Mouse (Mus musculus): ENCODE results near the gene Dlx6. TPM values are rescaled to one million over a fixed set of nuclear protein-coding genes. Genes with fewer than 3 reads are reported as not detected.

Gene Dlx6
- total RNA-seq, 4 experiments from 2014 or later = 0.67 TPM; not detected in 3

DNA sequence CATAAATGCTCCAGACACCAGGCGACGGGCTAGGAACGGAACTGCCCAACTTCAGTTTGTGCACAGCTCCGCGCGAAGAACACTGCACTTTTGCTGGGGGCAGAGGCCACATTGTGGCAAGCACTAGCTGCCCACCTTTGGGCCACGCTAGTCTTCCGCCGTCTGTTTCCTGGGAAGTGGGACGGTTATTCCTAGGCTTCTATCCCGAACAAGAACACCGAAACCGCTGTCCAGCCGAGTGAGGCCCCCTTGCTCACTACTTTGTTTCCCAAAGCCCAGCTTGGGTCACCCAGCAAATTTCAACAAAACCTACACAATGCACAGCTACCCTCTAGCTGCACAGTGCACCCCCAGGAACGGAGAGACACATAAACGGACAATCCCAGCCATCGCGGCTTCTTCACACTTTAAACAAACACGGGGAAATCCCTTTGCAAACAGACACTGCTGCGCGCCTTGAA is 3.2 kb upstream of the Dlx6 start:
- no peak for DNase-seq

DNA sequence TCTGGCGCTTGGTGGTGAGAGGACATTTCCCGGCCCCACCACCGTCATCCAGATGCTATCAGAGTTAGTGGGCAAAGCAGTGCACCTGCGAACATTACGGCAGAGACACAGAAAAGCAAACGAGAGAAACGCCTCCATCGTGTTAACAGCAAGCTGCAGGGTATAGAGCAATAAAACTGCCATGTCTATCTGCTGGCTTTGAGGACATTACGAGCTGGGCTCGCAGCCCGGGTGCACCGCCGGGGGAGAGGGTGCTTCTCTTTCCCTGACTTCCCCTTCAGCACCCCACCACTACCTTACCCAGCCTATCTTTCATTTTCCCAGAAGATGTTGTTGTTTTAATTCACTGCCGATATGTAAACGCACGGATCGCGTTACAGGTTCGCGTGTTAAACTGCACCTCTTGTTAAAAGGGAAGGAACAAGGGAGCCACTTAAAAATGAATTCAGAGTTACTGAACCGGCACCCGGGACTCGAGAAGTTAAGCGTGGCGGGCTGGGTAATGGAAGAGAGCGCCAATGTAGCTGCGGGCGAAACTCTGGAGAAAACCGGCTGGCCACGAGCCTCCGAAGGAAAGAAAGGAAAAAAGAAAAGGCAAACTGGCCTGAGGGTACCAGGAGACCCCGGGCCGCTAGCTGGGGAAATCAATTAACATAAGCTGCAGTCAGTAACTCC is 2.6 kb upstream of the Dlx6 start:
- no peak for DNase-seq

DNA sequence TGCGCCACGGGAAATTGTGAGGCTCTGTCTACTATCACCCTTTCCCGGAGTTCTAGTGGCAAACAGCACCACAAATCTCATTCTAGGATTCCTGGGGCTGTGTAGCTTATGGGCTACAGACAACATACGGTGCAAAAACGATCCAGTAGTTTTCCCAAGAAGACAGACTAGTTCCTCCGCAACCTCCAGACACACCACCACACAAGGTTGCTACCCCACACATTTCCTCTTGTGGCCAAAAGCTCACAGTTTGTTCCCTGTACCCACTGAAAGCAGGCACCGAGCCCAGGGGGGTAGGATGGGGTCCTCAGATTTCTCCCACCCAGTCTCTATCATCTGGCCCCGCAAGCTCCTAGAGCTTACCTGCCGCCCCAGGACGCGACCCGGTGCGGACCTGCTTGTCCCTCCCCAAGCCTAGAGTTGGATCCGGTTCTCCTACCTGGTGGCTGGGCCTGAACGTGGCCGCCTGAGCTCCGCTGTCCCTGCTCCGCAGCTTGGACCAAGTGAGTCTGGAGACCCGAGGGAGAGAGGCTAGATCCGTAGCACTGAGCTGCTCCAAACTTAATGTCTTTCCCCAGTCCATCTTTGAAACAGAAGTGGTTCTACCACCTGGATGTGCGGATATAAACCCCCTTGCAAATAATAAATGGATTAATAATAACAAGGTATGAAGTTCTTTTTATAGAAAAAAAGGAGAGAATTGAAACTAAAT is 1.9 kb upstream of the Dlx6 start:
- DNase-seq = no peak

DNA sequence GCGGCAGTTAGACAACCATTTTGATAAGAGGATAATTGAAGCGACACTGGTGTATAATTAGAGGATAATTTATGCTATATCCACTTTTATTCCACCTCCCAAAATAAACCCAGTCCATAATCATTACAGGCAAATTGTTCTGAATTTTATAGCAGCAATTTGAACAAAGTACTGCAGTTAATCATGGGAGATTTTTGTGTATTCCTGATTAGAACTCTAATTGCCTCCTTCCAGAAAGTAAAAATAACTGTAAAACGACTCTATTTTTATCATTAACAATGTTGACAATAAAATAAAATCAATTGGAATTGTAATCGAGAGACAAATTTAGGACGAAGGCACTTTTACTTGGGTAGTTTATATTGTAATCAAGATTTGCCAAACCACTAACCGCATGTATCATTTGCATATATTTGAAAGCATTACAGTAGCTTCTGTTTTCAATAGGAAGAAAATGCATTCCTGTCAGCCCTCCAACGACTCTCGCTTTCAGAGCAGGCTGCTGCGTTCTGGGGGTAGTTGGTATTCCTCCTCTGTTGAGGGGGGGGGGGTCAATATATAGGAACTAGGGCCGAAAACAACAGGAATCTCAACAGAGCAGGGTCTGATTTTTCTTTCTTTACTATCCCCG is 1.2 kb upstream of the Dlx6 start:
- DNase-seq = no peak

- no peak for DNase-seq
These were observed 523 bp upstream of the Dlx6 start for GRCm38 (mm10) chr6:6862611-6863010.

- no peak for DNase-seq
These were observed 821 bp downstream of the Dlx6 start for GRCm38 (mm10) chr6:6863955-6864354.

- no peak for DNase-seq
These were observed 1.6 kb downstream of the Dlx6 start for GRCm38 (mm10) chr6:6864441-6865440.

DNA sequence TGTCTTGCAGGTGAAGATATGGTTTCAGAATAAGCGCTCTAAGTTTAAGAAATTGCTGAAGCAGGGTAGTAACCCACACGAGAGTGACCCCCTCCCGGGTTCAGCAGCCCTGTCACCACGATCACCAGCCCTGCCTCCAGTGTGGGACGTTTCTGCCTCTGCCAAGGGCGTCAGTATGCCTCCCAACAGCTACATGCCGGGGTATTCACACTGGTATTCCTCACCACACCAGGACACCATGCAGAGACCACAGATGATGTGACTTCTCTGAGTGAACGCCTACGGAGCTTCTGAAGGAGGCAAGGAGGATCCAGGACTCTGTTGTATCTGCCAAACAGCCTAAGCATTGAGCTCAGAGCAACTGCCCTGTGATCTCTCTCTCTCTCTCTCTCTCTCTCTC is 3.9 kb downstream of the Dlx6 start:
- DNase-seq = no peak

- DNase-seq = no peak
These were observed 6.0 kb downstream of the Dlx6 start for GRCm38 (mm10) chr6:6869041-6869685.

DNA sequence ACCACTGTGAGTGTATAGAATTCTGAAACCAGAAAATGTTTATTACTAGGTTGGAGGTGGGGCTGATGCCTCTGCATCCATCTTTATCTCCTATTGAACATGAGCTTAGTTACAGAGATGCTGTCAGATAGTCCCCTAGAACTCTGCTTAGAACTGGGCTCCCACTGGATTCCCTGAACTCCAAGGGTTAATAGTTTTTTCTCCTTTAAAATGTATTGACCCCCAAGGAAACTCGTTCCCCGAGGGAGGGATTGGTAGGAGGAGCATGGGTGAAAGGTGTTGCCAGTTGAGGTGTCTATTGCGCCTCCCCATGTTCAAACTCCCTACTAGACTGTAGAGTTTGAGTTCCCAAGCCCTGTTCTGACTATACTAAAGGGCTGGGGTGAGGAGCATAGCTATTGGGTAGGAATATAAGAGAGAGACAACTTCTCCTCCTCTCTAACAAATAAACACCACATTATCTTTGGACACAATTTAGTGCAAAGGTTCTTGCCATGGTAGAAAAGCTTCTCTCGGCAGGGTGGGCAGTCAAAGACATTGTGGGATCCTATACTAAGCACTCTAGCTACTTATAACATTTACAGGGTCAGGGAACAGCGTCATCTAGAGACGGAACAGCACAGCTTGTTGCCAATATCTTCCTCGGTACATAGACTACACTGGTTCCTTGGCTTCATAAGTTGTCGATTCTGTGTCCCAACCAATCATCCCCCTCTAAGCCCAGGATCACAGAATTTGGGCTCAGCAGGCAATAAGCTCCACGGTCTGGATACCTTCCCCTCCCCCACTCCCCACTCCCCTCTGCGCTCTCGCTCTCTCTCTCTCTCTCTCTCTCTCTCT is 7.0 kb downstream of the Dlx6 start:
- DNase-seq = no peak

DNA sequence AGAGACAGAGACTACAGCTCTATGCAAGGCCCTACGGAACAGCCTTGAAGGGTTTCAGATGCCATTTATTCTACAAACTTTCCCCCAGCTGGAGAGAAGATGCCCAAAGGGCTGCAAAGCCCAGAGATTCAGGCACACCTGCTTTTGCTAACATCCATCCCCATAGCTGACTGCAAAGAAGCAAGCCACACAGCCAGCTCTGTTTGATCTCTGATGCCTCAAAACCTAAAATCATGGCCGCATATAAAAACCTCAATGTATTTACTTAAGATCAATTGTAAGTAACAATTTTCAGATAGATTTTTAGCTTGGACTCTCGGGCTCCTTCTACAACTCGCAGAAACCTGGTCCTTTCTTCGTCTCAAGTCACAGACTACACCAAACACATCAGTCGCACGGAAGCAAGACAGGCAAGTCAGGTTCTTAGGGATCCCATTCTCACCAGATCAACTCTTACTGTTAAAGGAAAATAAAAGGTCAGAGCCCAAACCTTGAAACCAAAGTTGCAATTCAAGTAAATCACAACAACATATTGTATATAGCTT is 7.8 kb downstream of the Dlx6 start:
- no peak for DNase-seq

GRCm38 (mm10) chr6:6871692-6872091 is 8.6 kb downstream of the Dlx6 start:
- no peak for DNase-seq

- DNase-seq = no peak
These were observed 9.7 kb downstream of the Dlx6 start for GRCm38 (mm10) chr6:6872873-6873272.

- DNase-seq = no peak
These were observed 10.4 kb downstream of the Dlx6 start for GRCm38 (mm10) chr6:6873476-6874072.

- no peak for DNase-seq
These were observed 11.1 kb downstream of the Dlx6 start for GRCm38 (mm10) chr6:6874073-6874771.

DNA sequence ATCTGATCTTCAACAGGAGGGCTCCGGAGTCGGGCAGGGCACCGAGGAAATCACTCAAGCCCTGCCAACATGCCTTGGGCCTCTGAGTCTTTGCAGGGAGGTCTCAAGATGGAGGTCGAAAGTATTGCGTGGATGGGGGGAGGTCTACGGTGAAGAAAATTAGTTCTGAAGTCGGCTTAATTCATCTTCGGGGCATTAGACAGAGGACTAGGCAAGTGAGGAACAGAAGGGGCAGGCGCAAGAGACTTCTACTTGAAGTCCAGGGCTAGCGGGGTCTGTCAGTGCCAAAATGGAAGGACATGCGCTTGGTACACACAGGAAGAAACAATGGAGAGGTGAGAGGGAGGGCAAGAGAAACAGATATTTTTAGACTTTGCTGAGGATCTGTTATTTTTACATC is 12.0 kb downstream of the Dlx6 start:
- DNase-seq = no peak

- no peak for DNase-seq
These were observed 12.5 kb downstream of the Dlx6 start for GRCm38 (mm10) chr6:6875676-6876075.

DNA sequence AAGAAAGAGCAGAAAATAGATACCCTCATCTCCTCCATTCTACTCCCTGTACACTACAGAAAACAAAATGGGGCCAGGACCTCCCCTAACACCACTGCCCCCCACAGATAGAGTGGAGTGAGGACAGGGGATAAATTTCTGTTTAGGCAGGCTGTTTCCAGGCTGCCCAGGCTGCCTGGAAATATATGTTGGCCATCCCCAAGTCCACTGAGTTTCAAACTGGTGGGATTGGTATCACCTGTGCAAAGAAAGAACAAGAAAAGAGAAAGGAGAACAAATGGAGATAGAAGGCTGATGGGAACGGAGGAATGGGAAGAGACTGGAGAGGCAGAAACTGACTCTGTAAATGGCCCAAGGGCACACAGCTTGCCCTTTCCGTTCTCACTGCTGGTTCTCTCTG is 13.1 kb downstream of the Dlx6 start:
- DNase-seq = no peak

DNA sequence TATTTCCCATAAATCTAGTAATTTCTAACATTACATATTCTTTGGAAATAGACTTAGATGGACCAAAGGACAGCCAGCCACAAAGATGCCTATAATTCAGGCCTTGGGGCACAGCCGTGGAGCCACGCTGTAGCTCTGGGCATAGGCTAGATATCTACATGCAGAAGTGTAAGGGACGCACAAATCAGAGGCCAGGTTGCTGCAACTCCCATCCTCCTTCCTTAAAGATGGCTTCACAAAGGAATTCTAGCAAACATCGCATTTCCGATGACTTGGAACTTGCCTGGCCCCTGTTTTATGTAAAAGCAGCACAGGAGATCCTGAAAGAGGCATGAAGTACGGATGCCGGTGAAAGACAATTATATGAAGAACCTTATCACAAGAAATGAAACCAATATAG is 13.6 kb downstream of the Dlx6 start:
- DNase-seq = no peak

Measured in adrenal gland, adult 8-10 months (tissue).